Mouse (Mus musculus): ENCODE data around the gene S1pr3.

The S1pr3 gene

DNA sequence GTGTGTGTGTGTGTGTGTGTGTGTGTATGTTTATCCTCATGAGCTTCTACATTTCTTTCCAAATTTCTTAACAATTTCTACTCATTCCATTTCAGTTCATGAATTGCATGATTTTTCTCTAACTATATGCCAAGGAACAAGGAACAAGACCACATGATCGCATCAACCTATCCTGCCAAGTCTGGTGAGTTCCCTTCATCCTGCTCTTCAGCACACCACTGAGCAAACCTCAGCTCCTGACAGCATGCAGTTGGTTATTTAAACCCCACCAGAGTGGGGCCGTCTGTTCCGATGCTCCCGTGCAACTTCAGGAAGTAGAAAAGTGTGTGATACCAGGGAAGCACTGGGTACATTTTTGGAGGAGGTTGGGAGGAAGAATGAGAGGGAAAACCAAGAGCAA, 38.1 kb downstream of the S1pr3 start:
- no peak for DNase-seq (ENCODE audit: low read depth, low spot score)

DNA sequence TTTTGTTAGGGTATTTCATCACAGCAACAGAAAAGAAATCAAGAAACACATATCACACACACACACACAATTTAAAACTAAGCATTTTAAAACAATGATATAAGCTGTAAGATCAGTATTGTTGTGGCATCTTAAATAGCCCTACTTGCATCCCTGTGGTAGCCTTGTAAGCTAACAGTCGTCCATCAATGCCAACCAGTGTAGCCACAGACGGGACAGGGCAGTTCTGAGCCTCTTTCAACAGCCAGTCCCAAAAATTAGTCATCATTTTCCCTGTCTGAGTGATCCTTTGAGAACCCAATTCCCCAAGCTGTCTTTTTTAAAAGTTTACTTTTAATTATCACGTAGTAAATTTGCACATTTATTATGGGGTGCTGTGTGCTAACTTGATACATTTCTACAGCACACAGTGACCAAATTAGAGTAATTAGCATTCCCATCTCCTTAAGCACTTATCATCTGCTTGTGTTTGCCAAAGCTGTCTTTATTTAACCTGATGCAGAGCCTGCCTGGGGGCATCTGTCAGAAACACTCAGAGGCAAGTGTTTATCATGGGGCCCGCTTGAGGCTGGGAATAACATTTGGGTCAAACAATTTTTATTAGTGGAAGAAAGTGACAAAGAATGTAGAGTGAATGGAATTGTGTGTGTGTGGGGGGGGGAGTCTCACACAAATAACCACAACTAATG, 47.9 kb downstream of the S1pr3 start:
- DNase-seq (ENCODE audit: low read depth, low spot score), result no peak

DNA sequence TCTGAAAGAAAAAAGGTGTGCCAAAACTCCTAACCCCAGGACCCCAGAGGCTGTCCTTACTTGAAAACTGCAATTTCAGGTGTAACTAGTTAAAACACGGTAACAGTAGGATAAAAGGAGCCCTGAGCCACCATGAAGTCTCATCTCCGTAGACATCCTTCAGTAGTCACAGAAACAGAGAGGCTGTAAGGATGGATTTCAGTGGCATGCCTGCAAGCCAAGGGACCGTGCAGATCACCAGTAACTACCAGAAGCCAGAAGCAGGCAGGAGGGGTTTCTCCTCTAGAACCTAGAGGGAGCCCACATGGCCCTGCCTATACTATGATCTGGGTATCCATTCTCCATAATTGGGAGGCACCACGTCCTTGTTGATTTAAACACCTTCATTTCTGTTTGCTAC, 55.9 kb downstream of the S1pr3 start:
- DNase-seq (ENCODE audit: low read depth, low spot score), result no peak

DNA sequence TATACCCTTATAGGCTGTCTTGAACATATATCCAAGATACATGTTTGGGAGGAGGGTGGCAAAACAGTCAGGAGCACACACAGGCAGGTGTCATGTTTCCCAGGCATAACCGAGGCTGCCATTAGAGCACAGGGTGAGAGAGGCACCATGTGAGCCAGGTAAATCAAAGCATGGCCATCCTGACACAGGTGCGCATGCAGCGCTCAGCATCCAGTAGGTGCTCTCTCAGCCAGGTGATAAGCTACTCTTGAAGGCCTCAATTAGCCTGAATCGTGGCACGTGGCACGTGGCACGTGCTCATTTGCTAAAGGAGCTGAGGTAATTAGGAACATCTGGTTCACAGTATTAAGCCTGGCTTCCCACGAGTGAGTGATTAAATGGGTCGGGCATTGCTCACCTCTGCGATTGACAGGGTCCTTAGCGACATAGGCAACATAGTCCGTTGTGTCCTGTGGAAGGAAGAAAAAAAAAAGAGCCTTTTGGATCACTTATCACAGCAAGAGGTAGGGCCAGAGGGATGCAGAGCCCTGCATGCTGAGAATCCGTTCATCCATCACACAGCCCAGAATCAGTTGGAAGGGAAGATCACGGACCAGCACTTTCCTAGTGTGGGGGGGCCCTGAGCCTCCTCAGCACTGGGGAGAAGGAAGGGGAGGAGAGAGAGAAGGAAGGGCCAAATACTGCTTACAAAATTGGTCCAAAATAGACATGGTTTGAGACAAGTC, 57.8 kb downstream of the S1pr3 start:
- no peak for DNase-seq (ENCODE audit: low read depth, low spot score)

DNA sequence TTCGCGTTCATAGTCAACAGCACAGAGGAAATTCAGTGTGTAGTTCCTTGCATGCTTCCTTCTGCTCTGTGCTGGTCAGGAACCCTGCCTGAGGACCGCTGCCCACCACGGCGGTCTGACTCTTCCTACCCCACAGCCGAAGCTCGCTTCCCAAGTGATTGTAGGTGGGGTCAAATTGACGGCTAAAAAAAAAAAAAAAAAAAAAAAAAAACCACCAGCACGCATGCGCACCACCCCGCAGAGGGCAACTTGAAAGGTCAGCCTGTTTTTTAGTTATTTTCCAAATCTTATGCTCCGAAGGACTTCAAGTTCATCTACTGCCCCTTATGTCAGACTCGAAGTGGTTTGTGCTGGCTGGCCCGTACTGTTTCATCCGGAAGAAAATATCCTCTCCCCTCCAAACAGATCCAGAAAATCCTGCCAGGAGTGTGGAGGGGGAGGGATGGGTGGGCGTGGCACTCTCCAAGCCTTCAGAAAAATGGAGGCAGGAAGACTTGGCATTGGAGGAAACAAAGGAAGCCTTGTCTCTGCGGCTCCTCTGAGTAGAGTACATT, 60.3 kb downstream of the S1pr3 start:
- DNase-seq (ENCODE audit: low read depth, low spot score), result peak; percentile 14

Data from ZHBTc4 (cell line).